Mouse (Mus musculus): Measurements from ENCODE around the gene Plxna1. TPM values are rescaled to one million over a fixed set of nuclear protein-coding genes. Genes with fewer than 3 reads are reported as not detected.

Gene Plxna1
- polyA plus RNA-seq, 1 experiment from 2014 or later, result 19.9 TPM

GRCm38 (mm10) chr6:89345855-89346254 lies 16.6 kb downstream of the Plxna1 start:
- peaks cover 21% of the 10 kb centered on the region for H3K36me3 ChIP-seq
- no peak overlapping the region for H3K9ac ChIP-seq
- peaks cover 22% of the 10 kb centered on the region for H3K4me1 ChIP-seq
- no peaks in the 10 kb centered on the region for H3K27me3 ChIP-seq (replicated peaks)
- no peak overlapping the region for H3K4me2 ChIP-seq
- WGBS, result 97% methylated on average over 1 of the region's 1 CpGs
- no peak for ATAC-seq (ENCODE audit: insufficient read depth, low FRiP score, low read depth)
- no peaks in the 10 kb centered on the region for H3K9me3 ChIP-seq
- H3K27ac ChIP-seq, result peak overlapping the region; percentile 85
- H3K4me3 ChIP-seq (replicated peaks), result no peak overlapping the region

GRCm38 (mm10) chr6:89345486-89345785 lies 17.0 kb downstream of the Plxna1 start:
- Histone ChIP-seq H3K4me1 (peaks cover 18% of the 10 kb centered on the region), H3K27me3 (replicated peaks) (no peaks in the 10 kb centered on the region), H3K36me3 (peaks cover 26% of the 10 kb centered on the region), H3K4me2 (peak overlapping the region; percentile 22; the same call in 1 of the 2 replicates), H3K4me3 (replicated peaks) (no peak overlapping the region), H3K9me3 (no peaks in the 10 kb centered on the region), H3K9ac (no peak overlapping the region), H3K27ac (peak overlapping the region; percentile 85)
- whole genome bisulfite sequencing, result 56% methylated on average over 3 of the region's 3 CpGs
- no peak for ATAC-seq (ENCODE audit: insufficient read depth, low FRiP score, low read depth)

GRCm38 (mm10) chr6:89344613-89345485 lies 17.6 kb downstream of the Plxna1 start:
- peak overlapping the region; percentile 85 for H3K27ac ChIP-seq
- H3K4me1 ChIP-seq, result peaks cover 14% of the 10 kb centered on the region
- no peak overlapping the region for H3K9ac ChIP-seq
- 30% methylated on average over 10 of the region's 10 CpGs for WGBS
- no peaks in the 10 kb centered on the region for H3K27me3 ChIP-seq (replicated peaks)
- ATAC-seq (ENCODE audit: insufficient read depth, low FRiP score, low read depth), result peak; percentile 86
- H3K4me3 ChIP-seq (replicated peaks), result no peak overlapping the region
- peaks cover 26% of the 10 kb centered on the region for H3K36me3 ChIP-seq
- peak overlapping the region; percentile 22 for H3K4me2 ChIP-seq
- H3K9me3 ChIP-seq, result no peaks in the 10 kb centered on the region

- Histone ChIP-seq H3K27me3 (replicated peaks) (no peaks in the 10 kb centered on the region), H3K9me3 (no peaks in the 10 kb centered on the region), H3K36me3 (peaks cover 48% of the 10 kb centered on the region), H3K4me2 (no peak overlapping the region), H3K4me3 (replicated peaks) (no peak overlapping the region), H3K4me1 (peaks cover 17% of the 10 kb centered on the region), H3K27ac (no peak overlapping the region), H3K9ac (no peak overlapping the region)
- 74% methylated on average over 4 of the region's 4 CpGs for WGBS
- ATAC-seq (ENCODE audit: insufficient read depth, low FRiP score, low read depth), result no peak
Observed at GRCm38 (mm10) chr6:89341981-89342380, 20.4 kb downstream of the Plxna1 start.

- Histone ChIP-seq H3K9ac (no peak overlapping the region), H3K4me3 (replicated peaks) (no peak overlapping the region), H3K27ac (no peak overlapping the region), H3K36me3 (peaks cover 62% of the 10 kb centered on the region), H3K9me3 (no peaks in the 10 kb centered on the region), H3K4me1 (peaks cover 3% of the 10 kb centered on the region; the same call in 1 of the 2 replicates), H3K27me3 (replicated peaks) (no peaks in the 10 kb centered on the region), H3K4me2 (no peak overlapping the region)
- no peak for ATAC-seq (ENCODE audit: insufficient read depth, low FRiP score, low read depth)
- WGBS, result 84% methylated on average over 2 of the region's 2 CpGs
Observed at GRCm38 (mm10) chr6:89339447-89339846, 23.0 kb downstream of the Plxna1 start.

GRCm38 (mm10) chr6:89338733-89339132 lies 23.7 kb downstream of the Plxna1 start:
- no peaks in the 10 kb centered on the region for H3K27me3 ChIP-seq (replicated peaks)
- H3K9ac ChIP-seq, result no peak overlapping the region
- 93% methylated on average over 8 of the region's 8 CpGs for whole genome bisulfite sequencing
- no peak overlapping the region for H3K4me3 ChIP-seq (replicated peaks)
- H3K9me3 ChIP-seq, result no peaks in the 10 kb centered on the region
- no peak overlapping the region for H3K27ac ChIP-seq
- no peak for ATAC-seq (ENCODE audit: insufficient read depth, low FRiP score, low read depth)
- no peak overlapping the region for H3K4me2 ChIP-seq
- peaks cover 67% of the 10 kb centered on the region for H3K36me3 ChIP-seq
- 0 out of 2 replicates have a peak, but pooled peaks cover 3% of the 10 kb centered on the region for H3K4me1 ChIP-seq

GRCm38 (mm10) chr6:89337574-89337973 lies 24.8 kb downstream of the Plxna1 start:
- Histone ChIP-seq H3K27ac (no peak overlapping the region), H3K9ac (no peak overlapping the region), H3K4me2 (no peak overlapping the region), H3K36me3 (peaks cover 78% of the 10 kb centered on the region), H3K4me1 (0 out of 2 replicates have a peak, but pooled peaks cover 3% of the 10 kb centered on the region), H3K9me3 (no peaks in the 10 kb centered on the region), H3K4me3 (replicated peaks) (no peak overlapping the region), H3K27me3 (replicated peaks) (no peaks in the 10 kb centered on the region)
- no peak for ATAC-seq (ENCODE audit: insufficient read depth, low FRiP score, low read depth)
- WGBS, result 84% methylated on average over 9 of the region's 9 CpGs

GRCm38 (mm10) chr6:89333964-89334702 lies 28.3 kb downstream of the Plxna1 start:
- 81% methylated on average over 12 of the region's 12 CpGs for WGBS
- no peaks in the 10 kb centered on the region for H3K9me3 ChIP-seq
- no peak overlapping the region for H3K9ac ChIP-seq
- no peak overlapping the region for H3K4me3 ChIP-seq (replicated peaks)
- H3K4me2 ChIP-seq, result no peak overlapping the region
- no peaks in the 10 kb centered on the region for H3K4me1 ChIP-seq
- peaks cover 83% of the 10 kb centered on the region for H3K36me3 ChIP-seq
- no peaks in the 10 kb centered on the region for H3K27me3 ChIP-seq (replicated peaks)
- no peak for ATAC-seq (ENCODE audit: insufficient read depth, low FRiP score, low read depth)
- no peak overlapping the region for H3K27ac ChIP-seq

- Histone ChIP-seq H3K27ac (no peak overlapping the region), H3K27me3 (replicated peaks) (no peaks in the 10 kb centered on the region), H3K4me2 (no peak overlapping the region), H3K9me3 (no peaks in the 10 kb centered on the region), H3K36me3 (peaks cover 69% of the 10 kb centered on the region), H3K9ac (no peak overlapping the region), H3K4me3 (replicated peaks) (no peak overlapping the region), H3K4me1 (no peaks in the 10 kb centered on the region)
- 93% methylated on average over 10 of the region's 10 CpGs for WGBS
- no peak for ATAC-seq (ENCODE audit: insufficient read depth, low FRiP score, low read depth)
Observed at GRCm38 (mm10) chr6:89330957-89331356, 31.5 kb downstream of the Plxna1 start.

GRCm38 (mm10) chr6:89328634-89329033 lies 33.8 kb downstream of the Plxna1 start:
- Histone ChIP-seq H3K4me3 (replicated peaks) (no peak overlapping the region), H3K36me3 (peaks cover 56% of the 10 kb centered on the region), H3K9ac (no peak overlapping the region), H3K27ac (no peak overlapping the region), H3K4me1 (no peaks in the 10 kb centered on the region), H3K4me2 (no peak overlapping the region), H3K27me3 (replicated peaks) (no peaks in the 10 kb centered on the region), H3K9me3 (no peaks in the 10 kb centered on the region)
- ATAC-seq (ENCODE audit: insufficient read depth, low FRiP score, low read depth), result no peak
- 84% methylated on average over 4 of the region's 4 CpGs for WGBS

- WGBS, result 64% methylated on average over 15 of the region's 15 CpGs
- H3K4me2 ChIP-seq, result no peak overlapping the region
- no peak overlapping the region for H3K9ac ChIP-seq
- H3K36me3 ChIP-seq, result peaks cover 54% of the 10 kb centered on the region
- H3K27me3 ChIP-seq (replicated peaks), result no peaks in the 10 kb centered on the region
- H3K4me1 ChIP-seq, result no peaks in the 10 kb centered on the region
- ATAC-seq (ENCODE audit: insufficient read depth, low FRiP score, low read depth), result no peak
- no peaks in the 10 kb centered on the region for H3K9me3 ChIP-seq
- no peak overlapping the region for H3K4me3 ChIP-seq (replicated peaks)
- no peak overlapping the region for H3K27ac ChIP-seq
Observed at GRCm38 (mm10) chr6:89327746-89328491, 34.5 kb downstream of the Plxna1 start.
